In genomic region chrX:102478481-102478880, GRCm38 (mm10) we compare ENCODE assay signal across 15 mouse cellular contexts. TPM values are rescaled to one million over a fixed set of nuclear protein-coding genes. Genes with fewer than 3 reads are reported as not detected.
DNase-seq lines count a peak whose midpoint lies in the region; ATAC-seq and TF ChIP-seq lines count a peak whose summit lies in the region.
"Had no signal": no experiment of that assay in that cellular context is flagged by ENCODE, and none has a peak within 500 bp of the region (broad histone marks: within the 10 kb centered on the region; RNA-seq: fewer than 3 reads in every experiment).

No protein-coding gene starts in this region.

- H3K4me2 ChIP-seq in kidney, embryonic 15.5 days = no peak overlapping the region
- H3K4me2 ChIP-seq in liver, postnatal 0 days (ENCODE audit: low read depth, low read length) = no peak overlapping the region
- H3K4me2 ChIP-seq in hindbrain, embryonic 12.5 days (replicated peaks) = no peak overlapping the region
- H3K4me2 ChIP-seq: embryonic facial prominence, embryonic 12.5 days; forebrain, embryonic 15.5 days; heart, embryonic 15.5 days; hindbrain, embryonic 14.5 days had no signal

- no peak overlapping the region for H3K4me3 ChIP-seq in kidney, embryonic 15.5 days (replicated peaks)
- H3K4me3 ChIP-seq in liver, postnatal 0 days (ENCODE audit: low read depth, low read length) = no peak overlapping the region
- no peak overlapping the region for H3K4me3 ChIP-seq in hindbrain, embryonic 12.5 days
- H3K4me3 ChIP-seq: embryonic facial prominence, embryonic 12.5 days; forebrain, embryonic 15.5 days; heart, embryonic 10.5 days; heart, embryonic 15.5 days had no signal

- 55% methylated on average over 3 of the region's 3 CpGs for WGBS in kidney, embryonic 15.5 days
- 61% methylated on average over 3 of the region's 3 CpGs for WGBS in liver, postnatal 0 days (ENCODE audit: insufficient replicate concordance)
- WGBS in hindbrain, embryonic 12.5 days = 96% methylated on average over 3 of the region's 3 CpGs

- no peaks in the 10 kb centered on the region for H3K4me1 ChIP-seq in kidney, embryonic 15.5 days
- no peaks in the 10 kb centered on the region for H3K4me1 ChIP-seq in liver, postnatal 0 days (ENCODE audit: insufficient read depth)
- no peaks in the 10 kb centered on the region for H3K4me1 ChIP-seq in hindbrain, embryonic 12.5 days
- H3K4me1 ChIP-seq: embryonic facial prominence, embryonic 12.5 days; forebrain, embryonic 15.5 days; heart, embryonic 10.5 days; heart, embryonic 15.5 days had no signal

- H3K27ac ChIP-seq in kidney, embryonic 15.5 days = no peak overlapping the region
- H3K27ac ChIP-seq in liver, postnatal 0 days (ENCODE audit: low read depth) = no peak overlapping the region
- H3K27ac ChIP-seq in hindbrain, embryonic 12.5 days = no peak overlapping the region
- H3K27ac ChIP-seq: embryonic facial prominence, embryonic 12.5 days; forebrain, embryonic 15.5 days; heart, embryonic 10.5 days; heart, embryonic 15.5 days; hindbrain, embryonic 14.5 days had no signal

- peaks cover 10% of the 10 kb centered on the region; the same call in 1 of the 2 replicates for H3K27me3 ChIP-seq in kidney, embryonic 15.5 days
- no peaks in the 10 kb centered on the region for H3K27me3 ChIP-seq in liver, postnatal 0 days (ENCODE audit: insufficient read depth, low read length)
- peaks cover 4% of the 10 kb centered on the region; the same call in 1 of the 2 replicates for H3K27me3 ChIP-seq in hindbrain, embryonic 12.5 days
- H3K27me3 ChIP-seq: CH12.LX; embryonic facial prominence, embryonic 12.5 days; forebrain, embryonic 15.5 days; heart, embryonic 15.5 days had no signal

- DNase-seq in kidney, adult 9 months = peak; percentile 2
- peak; percentile 10 for DNase-seq in lung, postnatal 36 days
- no peak for DNase-seq in lung, postnatal 25 days (ENCODE audit: low spot score)
- no peak for DNase-seq in liver, postnatal 0 days
- no peak for DNase-seq in adrenal gland, postnatal 14 days
- no peak for DNase-seq in right cerebral cortex, postnatal 10 days (ENCODE audit: low spot score in 2 of 2)
- DNase-seq: adrenal gland, adult 8-10 months had no signal

- H3K9ac ChIP-seq in kidney, embryonic 15.5 days = no peak overlapping the region
- H3K9ac ChIP-seq in liver, postnatal 0 days (replicated peaks) = no peak overlapping the region
- H3K9ac ChIP-seq in hindbrain, embryonic 12.5 days = no peak overlapping the region
- H3K9ac ChIP-seq: embryonic facial prominence, embryonic 12.5 days; forebrain, embryonic 15.5 days; heart, embryonic 15.5 days; hindbrain, embryonic 14.5 days had no signal

- TF ChIP-seq EP300 in liver, postnatal 0 days (IDR thresholded peaks at IDR 0.05; ENCODE audit: low read depth) = no peak

- no peaks in the 10 kb centered on the region for H3K9me3 ChIP-seq in kidney, embryonic 15.5 days (replicated peaks)
- no peaks in the 10 kb centered on the region for H3K9me3 ChIP-seq in liver, postnatal 0 days (ENCODE audit: low read length)
- H3K9me3 ChIP-seq in hindbrain, embryonic 12.5 days (replicated peaks) = no peaks in the 10 kb centered on the region
- H3K9me3 ChIP-seq: embryonic facial prominence, embryonic 12.5 days; forebrain, embryonic 15.5 days; heart, embryonic 10.5 days; heart, embryonic 15.5 days had no signal

- no peaks in the 10 kb centered on the region for H3K36me3 ChIP-seq in kidney, embryonic 15.5 days
- H3K36me3 ChIP-seq in liver, postnatal 0 days (replicated peaks; ENCODE audit: insufficient read depth, low read length) = no peaks in the 10 kb centered on the region
- no peaks in the 10 kb centered on the region for H3K36me3 ChIP-seq in hindbrain, embryonic 12.5 days
- H3K36me3 ChIP-seq: embryonic facial prominence, embryonic 12.5 days; forebrain, embryonic 15.5 days; heart, embryonic 10.5 days; heart, embryonic 15.5 days had no signal

- ATAC-seq in kidney, embryonic 15.5 days (replicated peaks; ENCODE audit: low FRiP score) = no peak
- ATAC-seq in liver, postnatal 0 days = 0 out of 2 replicates have a peak, but pooled peaks have one; percentile 23
- no peak for ATAC-seq in hindbrain, embryonic 12.5 days (ENCODE audit: low FRiP score)
- ATAC-seq: forebrain, embryonic 15.5 days had no signal

- no peak for TF ChIP-seq CTCF in liver, postnatal 0 days (IDR thresholded peaks at IDR 0.05; ENCODE audit: low read depth)

RNA-seq across cellular contexts. Expression of gene Hdac8, which starts 26.7 kb away (rescaled TPM):
- polyA plus RNA-seq in kidney, embryonic 15.5 days (2015; fragmentation: Nextera tagmentation; extraction: Ambion mirVana) = 9.1 and 9.6 TPM in 2 replicates
- 3.3 TPM in 2 replicates for polyA plus RNA-seq in liver, postnatal 0 days (2015; fragmentation: Nextera tagmentation; extraction: Ambion mirVana)
- 8.7 and 10.0 TPM in 2 replicates for total RNA-seq in adrenal gland, postnatal 14 days (2021)
- 9.5 and 9.7 TPM in 2 replicates for polyA plus RNA-seq in hindbrain, embryonic 12.5 days (2016; fragmentation: Nextera tagmentation; extraction: Ambion mirVana)

Comparison
In these comparisons a context has a peak if more than half of its experiments do, and no peak if none do; other contexts are left out.
1. DNase-seq: peak in kidney, adult 9 months (single experiment) and lung, postnatal 36 days (single experiment); none in lung, postnatal 25 days (single experiment), liver, postnatal 0 days (single experiment), adrenal gland, postnatal 14 days (single experiment) and right cerebral cortex, postnatal 10 days (0 of 2).